Mouse (Mus musculus) gastrocnemius, postnatal 10 days (tissue): ENCODE measurements around the gene Tex21. TPM values are rescaled to one million over a fixed set of nuclear protein-coding genes. Genes with fewer than 3 reads are reported as not detected.
A peak's percentile ranks its signal among the peaks of the same experiment; 100 is the strongest.
"Not testable (repeated sequence)": the region's sequence is repeated elsewhere in the genome, so short reads cannot be mapped to it uniquely, and the experiment has no call there.

Experiments used
- DNase-seq: peaks from one replicate; pipeline ENCODE4 v3.0.0; 2021; ENCODE audit warnings: mixed read lengths
- total RNA-seq, 2 experiments: library from RNA; stranded (reverse); gene quantifications; 2 replicates each; pipeline ENCODE4 v1.2.3; 2021

Gene Tex21
- total RNA-seq, 2 experiments from 2014 or later, result not detected

- DNase-seq, result peak; percentile 75
These were observed 50.4 kb downstream of the Tex21 start for GRCm38 (mm10) chr12:76195912-76196708.

- DNase-seq, result no peak
These were observed 52.0 kb downstream of the Tex21 start for GRCm38 (mm10) chr12:76194526-76194925.

GRCm38 (mm10) chr12:76190940-76191339, 55.6 kb downstream of the Tex21 start:
- DNase-seq, result no peak

GRCm38 (mm10) chr12:76187849-76188248, 58.7 kb downstream of the Tex21 start:
- no peak for DNase-seq

GRCm38 (mm10) chr12:76186473-76186872, 60.1 kb downstream of the Tex21 start:
- no peak for DNase-seq

- DNase-seq, result no peak
These were observed 61.3 kb downstream of the Tex21 start for GRCm38 (mm10) chr12:76185167-76185816.

- no peak for DNase-seq
These were observed 62.3 kb downstream of the Tex21 start for GRCm38 (mm10) chr12:76184271-76184670.

- DNase-seq, result no peak
These were observed 63.7 kb downstream of the Tex21 start for GRCm38 (mm10) chr12:76182831-76183230.

- DNase-seq, result no peak
These were observed 65.1 kb downstream of the Tex21 start for GRCm38 (mm10) chr12:76181471-76181870.

GRCm38 (mm10) chr12:76180442-76180841, 66.1 kb downstream of the Tex21 start:
- DNase-seq, result no peak

GRCm38 (mm10) chr12:76179527-76179926, 67.0 kb downstream of the Tex21 start:
- DNase-seq, result no peak

- no peak for DNase-seq
These were observed 67.5 kb downstream of the Tex21 start for GRCm38 (mm10) chr12:76179051-76179450.

GRCm38 (mm10) chr12:76177864-76178518, 68.6 kb downstream of the Tex21 start:
- peak; percentile 78 for DNase-seq

GRCm38 (mm10) chr12:76177000-76177863, 69.3 kb downstream of the Tex21 start, which contains the start of gene Esr2:
Esr2 (minus strand) TSS chr12:76177259.
- DNase-seq, result no peak

GRCm38 (mm10) chr12:76165641-76166040, 80.9 kb downstream of the Tex21 start:
- no peak for DNase-seq

GRCm38 (mm10) chr12:76152389-76152788, 94.2 kb downstream of the Tex21 start:
- DNase-seq, result not testable (repeated sequence)

Other genes with a start within 250 kb of the Tex21 start
- gene Esr2, start 69.5 kb downstream of the Tex21 start, total RNA-seq, result under 1 TPM; 0.07 to 0.09 TPM
- 10 to 100 TPM; 30.3 to 30.4 TPM for gene Mthfd1, start 8.6 kb upstream of the Tex21 start, total RNA-seq
- gene Akap5, start 78.1 kb upstream of the Tex21 start, total RNA-seq, result 1 to 10 TPM; 1.8 to 2.1 TPM
- gene Zbtb25, start 122.9 kb upstream of the Tex21 start, total RNA-seq, result 10 to 100 TPM; 10.6 to 11.0 TPM
- 1 to 10 TPM; 5.1 to 7.0 TPM for gene Zbtb1, start 123.5 kb upstream of the Tex21 start, total RNA-seq
- 1 to 10 TPM; 7.4 to 8.7 TPM for gene Hspa2, start 157.4 kb upstream of the Tex21 start, total RNA-seq
- gene Ppp1r36, start 170.8 kb upstream of the Tex21 start, total RNA-seq, result under 1 TPM; 0.34 to 0.38 TPM